ENCODE assay signal across 8 mouse cellular contexts in the genomic region with DNA sequence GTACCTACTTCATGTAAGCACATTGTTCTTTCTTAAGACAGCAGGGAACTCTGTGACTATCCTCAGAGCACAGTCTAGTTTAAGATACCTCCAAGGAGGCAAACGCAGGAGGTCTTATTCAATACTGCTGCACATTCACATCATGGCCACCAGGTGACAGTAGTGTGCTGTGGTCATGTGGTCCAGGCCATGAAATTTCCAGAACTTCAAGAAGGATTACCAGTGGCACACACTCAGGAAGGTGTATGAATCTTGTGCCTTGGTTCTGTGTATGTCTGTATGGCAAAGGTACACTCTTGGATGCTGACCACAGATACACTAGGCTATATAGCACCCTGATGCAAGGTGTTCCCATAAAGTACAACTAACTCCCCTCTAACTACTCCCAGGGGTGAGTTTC. TPM values are rescaled to one million over a fixed set of nuclear protein-coding genes. Genes with fewer than 3 reads are reported as not detected.
DNase-seq lines count a peak whose midpoint lies in the region; ATAC-seq and TF ChIP-seq lines count a peak whose summit lies in the region.

No protein-coding gene starts in this region.

- H3K4me2 ChIP-seq in liver, embryonic 14.5 days (ENCODE audit: low read depth): no peak overlapping the region

- H3K27me3 ChIP-seq in liver, embryonic 14.5 days (ENCODE audit: control insufficient read depth, insufficient read depth, low read length): no peaks in the 10 kb centered on the region

- H3K4me3 ChIP-seq in ES-E14 (ENCODE audit: insufficient read depth in 1 of 2, low read depth in 1 of 2, low read length in 2 of 2, poor library complexity in 1 of 2, severe bottlenecking in 1 of 2): no peak overlapping the region
- no peak overlapping the region for H3K4me3 ChIP-seq in liver, embryonic 14.5 days (ENCODE audit: insufficient read depth in 1 of 2, low read depth in 2 of 2, low read length in 2 of 2)

- peak; percentile 50 for DNase-seq in gastrocnemius, adult 18-20 months (ENCODE audit: low spot score)
- no peak for DNase-seq in gastrocnemius, postnatal 25 days
- DNase-seq in ES-E14 (ENCODE audit: low read depth, low spot score): peak; percentile 50
- DNase-seq in cerebellum, adult 11-12 months: peak; percentile 69
- DNase-seq in forelimb bud, embryonic 11.5 days (ENCODE audit: low read depth, low spot score): peak; percentile 71
- peak; percentile 59 for DNase-seq in kidney, adult 9 months
- DNase-seq in liver, embryonic 14.5 days (ENCODE audit: low read depth in 3 of 3, low spot score in 3 of 3): peak in 1 of 3 experiments; percentile 4

- H3K9me3 ChIP-seq in ES-E14 (ENCODE audit: control insufficient read depth, insufficient read depth, low read depth, low read length): no peaks in the 10 kb centered on the region
- H3K9me3 ChIP-seq in liver, embryonic 14.5 days (ENCODE audit: control insufficient read depth, low read length): no peaks in the 10 kb centered on the region

- TF ChIP-seq EP300 in liver, embryonic 14.5 days (IDR thresholded peaks at IDR 0.05; ENCODE audit: low read depth): no peak

- no peak overlapping the region for H3K9ac ChIP-seq in ES-E14 (ENCODE audit: insufficient read depth, low read depth, low read length, poor library complexity, severe bottlenecking)
- no peak overlapping the region for H3K9ac ChIP-seq in liver, embryonic 14.5 days (replicated peaks)

- no peak for ATAC-seq in liver, embryonic 14.5 days (ENCODE audit: insufficient read depth)
- ATAC-seq in neutrophil, adult 5-6 weeks (ENCODE audit: extremely low read depth, insufficient number of reproducible peaks, low FRiP score, poor library complexity, severe bottlenecking): peak; percentile 41; the same call in 1 of the 2 replicates

- no peaks in the 10 kb centered on the region for H3K4me1 ChIP-seq in ES-E14 (ENCODE audit: control insufficient read depth in 2 of 2, insufficient read depth in 2 of 2, low read length in 2 of 2, poor library complexity in 1 of 2)
- no peaks in the 10 kb centered on the region for H3K4me1 ChIP-seq in liver, embryonic 14.5 days (replicated peaks; ENCODE audit: control insufficient read depth in 2 of 2, insufficient read depth in 2 of 2, low read length in 1 of 2)

- peak; percentile 89 for TF ChIP-seq CTCF in liver, embryonic 14.5 days (IDR thresholded peaks at IDR 0.05; ENCODE audit: low read depth)

- 13% methylated on average over 1 of the region's 1 CpGs for WGBS in liver, embryonic 14.5 days (ENCODE audit: insufficient replicate concordance)

- H3K27ac ChIP-seq in ES-E14 (ENCODE audit: insufficient read depth, low read depth, low read length, poor library complexity, severe bottlenecking): no peak overlapping the region
- no peak overlapping the region for H3K27ac ChIP-seq in liver, embryonic 14.5 days

- in situ Hi-C loops in ES-E14 (cut with MboI; ENCODE audit: low sequenced_read_pairs in 2 of 2, unreplicated experiment in 2 of 2): no loop called here

- H3K36me3 ChIP-seq in ES-E14 (ENCODE audit: control insufficient read depth, insufficient read depth, low read length, poor library complexity, severe bottlenecking): no peaks in the 10 kb centered on the region
- H3K36me3 ChIP-seq in liver, embryonic 14.5 days (replicated peaks; ENCODE audit: control insufficient read depth, insufficient read depth, low read depth): no peaks in the 10 kb centered on the region

TF ChIP-seq in ES-E14, 5 proteins besides CTCF, POLR2A, EP300 and RAD21:
- TF ChIP-seq HCFC1 (IDR thresholded peaks at IDR 0.05; ENCODE audit: borderline replicate concordance, insufficient read depth, low read length): 0 out of 2 replicates have a peak, but pooled peaks have one; percentile 16
- TF ChIP-seq ZC3H11A (IDR thresholded peaks at IDR 0.05; ENCODE audit: borderline replicate concordance, low read depth, low read length): peak; percentile 94
- no peak for TF ChIP-seq ZNF384 (IDR thresholded peaks at IDR 0.05; ENCODE audit: low read depth, low read length)
- TF ChIP-seq CHD2 (IDR thresholded peaks at IDR 0.05; ENCODE audit: low read depth, low read length): no peak
- no peak for TF ChIP-seq MAFK (IDR thresholded peaks at IDR 0.05; ENCODE audit: insufficient read depth, low read depth, low read length)

RNA-seq across cellular contexts. Expression of a gene that starts 6.6 kb away (rescaled TPM):
- total RNA-seq in gastrocnemius, adult 18-20 months (2021): 1 to 10 TPM; 2.3 to 3.1 TPM
- total RNA-seq in gastrocnemius, postnatal 25 days (2021): 1 to 10 TPM; 3.0 to 6.6 TPM
- total RNA-seq in ES-E14 (2012; rRNA removed): 0.13 and 0.26 TPM in 2 replicates
- polyA plus RNA-seq in liver, embryonic 14.5 days (2012; rRNA removed): 0.16 and 0.36 TPM in 2 replicates
- 0.25 and 0.39 TPM in 2 replicates for polyA plus RNA-seq in liver, embryonic 14.5 days (2014; fragmentation: Nextera tagmentation; extraction: Ambion mirVana)
- total RNA-seq in neutrophil, adult 5-6 weeks (2017): 0.35 and 0.49 TPM in 2 replicates
